Mouse (Mus musculus): ENCODE measurements at regions not wholly inside any gene's neighbourhood (a gene's known extent, or its start where the extent isn't known, plus 50 kb on each side); places are given as distances from the start of the nearest gene placed in this dataset.
"Not testable (repeated sequence)": the region's sequence is repeated elsewhere in the genome, so short reads cannot be mapped to it uniquely, and the experiment has no call there.

GRCm38 (mm10) chr14:54021443-54021842 lies 232.5 kb downstream of the Dad1 start:
- no peak for DNase-seq (ENCODE audit: extremely low read depth, insufficient read length, low spot score)

DNA sequence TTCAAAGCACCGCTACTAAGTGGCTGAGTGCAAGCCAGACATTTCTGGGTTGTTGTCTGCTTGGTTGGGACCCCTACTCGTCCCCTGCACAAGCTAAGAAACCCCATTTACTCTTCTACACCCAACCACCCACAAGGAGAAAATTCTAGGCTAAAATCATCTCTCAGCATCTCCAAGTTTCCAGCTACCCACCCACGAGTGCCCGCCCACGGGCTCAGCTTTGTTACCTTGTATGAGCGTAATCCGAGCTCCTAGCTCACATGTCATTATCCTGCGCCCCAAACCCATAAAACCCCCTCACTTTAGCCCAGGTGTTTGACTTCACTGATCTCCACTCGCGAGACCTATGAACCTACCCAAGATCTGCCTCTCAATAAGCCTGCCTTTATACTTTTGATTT lies 239.3 kb downstream of the Dad1 start:
- no peak for DNase-seq (ENCODE audit: extremely low read depth, insufficient read length, low spot score)

- DNase-seq (ENCODE audit: extremely low read depth, insufficient read length, low spot score) = no peak
Measured at GRCm38 (mm10) chr14:54002083-54002482, 251.8 kb downstream of the Dad1 start.

GRCm38 (mm10) chr14:54000527-54000926 lies 253.4 kb downstream of the Dad1 start:
- no peak for DNase-seq (ENCODE audit: extremely low read depth, insufficient read length, low spot score)

- no peak for DNase-seq (ENCODE audit: extremely low read depth, insufficient read length, low spot score)
Measured at GRCm38 (mm10) chr14:53993427-53993826, 260.5 kb downstream of the Dad1 start.

GRCm38 (mm10) chr14:53992712-53993286 lies 261.1 kb downstream of the Dad1 start:
- no peak for DNase-seq (ENCODE audit: extremely low read depth, insufficient read length, low spot score)

GRCm38 (mm10) chr14:53991390-53991789 lies 262.5 kb downstream of the Dad1 start:
- DNase-seq (ENCODE audit: extremely low read depth, insufficient read length, low spot score) = no peak

- no peak for DNase-seq (ENCODE audit: extremely low read depth, insufficient read length, low spot score)
Measured at GRCm38 (mm10) chr14:53980771-53981170, 273.1 kb downstream of the Dad1 start.

DNA sequence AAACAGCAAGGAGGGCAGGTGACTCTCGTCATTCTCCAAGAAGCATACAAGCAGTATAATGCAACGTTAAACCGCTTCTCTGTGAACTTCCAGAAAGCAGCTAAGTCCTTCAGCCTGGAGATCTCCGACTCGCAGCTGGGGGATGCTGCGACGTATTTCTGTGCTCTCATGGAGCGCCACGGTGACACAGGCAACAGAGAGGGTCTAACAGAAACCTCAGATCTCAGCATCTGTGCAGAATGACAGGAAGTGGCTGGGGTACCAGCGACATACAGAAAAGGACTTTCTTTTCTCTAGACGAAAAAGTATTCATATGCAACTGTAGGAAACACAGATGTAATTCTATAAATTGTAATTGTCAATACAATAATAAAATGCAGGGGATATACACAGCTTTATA lies 292.5 kb downstream of the Dad1 start:
- not testable (repeated sequence) for DNase-seq (ENCODE audit: extremely low read depth, insufficient read length, low spot score)

- no peak for DNase-seq (ENCODE audit: extremely low read depth, insufficient read length, low spot score)
Measured at GRCm38 (mm10) chr14:53960779-53961178, 293.1 kb downstream of the Dad1 start.

DNA sequence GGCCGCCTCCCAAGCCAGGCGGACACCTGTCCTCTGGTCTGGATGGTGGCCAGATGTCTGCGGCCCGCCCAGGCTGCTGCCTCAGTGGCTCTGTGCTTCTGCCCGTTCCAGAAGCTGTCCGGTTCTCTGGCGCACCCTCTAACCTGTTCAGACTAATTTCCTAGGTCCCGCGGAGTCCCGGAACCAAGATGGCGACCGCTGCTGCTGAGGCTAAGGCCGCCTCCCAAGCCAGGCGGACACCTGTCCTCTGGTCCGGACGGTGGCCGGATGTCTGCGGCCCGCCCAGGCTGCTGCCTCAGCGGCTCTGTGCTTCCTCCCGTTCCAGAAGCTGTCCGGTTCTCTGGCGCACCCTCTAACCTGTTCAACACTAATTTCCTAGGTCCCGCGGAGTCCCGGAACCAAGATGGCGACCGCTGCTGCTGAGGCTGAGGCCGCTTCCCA lies 318.1 kb downstream of the Dad1 start:
- not testable (repeated sequence) for DNase-seq (ENCODE audit: extremely low read depth, insufficient read length, low spot score)

DNA sequence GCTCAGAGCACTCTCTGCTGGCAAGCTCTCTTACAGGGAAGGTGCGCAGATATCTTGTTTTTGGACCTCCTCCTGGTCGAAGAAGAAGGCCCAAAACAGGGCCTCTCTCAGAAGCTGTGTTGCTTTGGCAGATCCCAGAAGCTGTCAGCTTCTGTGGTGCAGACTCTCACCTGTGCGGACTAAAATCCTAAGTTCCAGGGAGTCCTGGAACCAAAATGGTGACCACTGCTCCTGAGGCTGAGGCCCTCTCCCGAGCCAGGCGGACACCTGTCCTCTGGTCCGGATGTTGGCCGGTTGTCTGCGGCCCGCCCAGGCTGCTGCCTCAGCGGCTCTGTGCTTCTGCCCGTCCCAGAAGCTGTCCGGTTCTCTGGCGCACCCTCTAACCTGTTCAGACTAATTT lies 318.6 kb downstream of the Dad1 start:
- DNase-seq (ENCODE audit: extremely low read depth, insufficient read length, low spot score) = not testable (repeated sequence)

GRCm38 (mm10) chr14:53910871-53911270 lies 343.0 kb downstream of the Dad1 start:
- no peak for DNase-seq (ENCODE audit: extremely low read depth, insufficient read length, low spot score)

GRCm38 (mm10) chr14:53904578-53904977 lies 349.3 kb downstream of the Dad1 start:
- DNase-seq (ENCODE audit: extremely low read depth, insufficient read length, low spot score) = no peak

DNA sequence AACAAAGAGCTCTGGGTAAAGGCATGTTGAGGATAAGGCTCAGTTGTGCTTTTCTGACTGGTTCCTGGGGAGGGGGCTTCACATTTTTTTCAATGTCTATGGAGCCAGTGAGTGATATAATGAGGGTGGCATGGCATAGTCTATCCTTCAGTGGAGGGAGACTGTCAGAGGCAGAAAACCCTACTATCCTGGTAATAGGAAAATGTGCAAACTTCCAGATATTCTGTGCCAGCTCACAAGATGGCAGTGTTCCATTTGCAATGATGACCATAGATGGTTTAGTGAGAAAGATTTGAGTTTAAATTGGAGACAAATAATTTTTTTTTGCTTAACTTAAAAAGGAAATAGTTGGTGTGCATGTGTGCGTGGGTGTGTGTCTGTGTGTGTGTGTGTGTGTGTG lies 352.8 kb downstream of the Dad1 start:
- no peak for DNase-seq (ENCODE audit: extremely low read depth, insufficient read length, low spot score)

- no peak for DNase-seq (ENCODE audit: extremely low read depth, insufficient read length, low spot score)
Measured at GRCm38 (mm10) chr14:53881304-53881703, 372.6 kb downstream of the Dad1 start.

GRCm38 (mm10) chr14:53876581-53876980 lies 377.3 kb downstream of the Dad1 start:
- no peak for DNase-seq (ENCODE audit: extremely low read depth, insufficient read length, low spot score)

DNA sequence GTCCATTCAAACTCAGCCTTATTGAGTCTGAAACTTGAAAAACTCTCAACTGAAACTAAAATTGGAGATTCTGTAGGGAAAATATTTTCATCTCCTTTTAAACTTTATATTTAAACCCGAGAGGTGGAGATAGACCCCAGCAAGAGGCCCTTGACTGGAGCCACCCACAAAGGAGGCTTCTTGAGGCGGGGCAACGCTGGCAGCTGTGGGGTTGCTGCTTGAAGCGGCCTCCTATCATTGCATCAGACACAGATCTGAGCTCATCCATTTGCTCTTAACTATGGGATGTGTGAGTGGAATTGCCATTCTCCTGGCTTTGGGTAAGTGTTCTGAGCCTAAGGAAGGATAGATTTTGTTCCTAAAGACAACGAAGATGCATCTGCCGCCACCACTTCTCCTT lies 378.2 kb downstream of the Dad1 start:
- no peak for DNase-seq (ENCODE audit: extremely low read depth, insufficient read length, low spot score)

DNA sequence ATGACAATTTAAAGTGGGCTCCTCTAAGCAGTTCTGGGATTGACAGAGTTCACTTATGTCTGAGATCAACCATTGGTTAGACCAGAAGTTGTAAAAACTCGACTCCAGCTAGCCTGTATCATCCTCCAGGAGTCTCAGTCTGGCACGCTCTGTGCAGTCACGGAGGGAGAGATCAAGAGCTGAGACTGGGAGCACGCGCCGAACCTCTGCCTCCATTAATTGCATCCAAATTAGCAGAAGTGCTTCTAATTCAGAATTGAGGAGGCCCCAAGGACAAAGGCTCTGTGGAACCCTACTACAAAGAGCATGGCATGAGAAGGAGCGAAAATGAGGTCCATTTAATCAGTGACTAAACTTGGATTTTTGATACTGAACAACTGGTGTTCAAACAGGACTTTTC lies 406.9 kb downstream of the Dad1 start:
- DNase-seq (ENCODE audit: extremely low read depth, insufficient read length, low spot score) = no peak

DNA sequence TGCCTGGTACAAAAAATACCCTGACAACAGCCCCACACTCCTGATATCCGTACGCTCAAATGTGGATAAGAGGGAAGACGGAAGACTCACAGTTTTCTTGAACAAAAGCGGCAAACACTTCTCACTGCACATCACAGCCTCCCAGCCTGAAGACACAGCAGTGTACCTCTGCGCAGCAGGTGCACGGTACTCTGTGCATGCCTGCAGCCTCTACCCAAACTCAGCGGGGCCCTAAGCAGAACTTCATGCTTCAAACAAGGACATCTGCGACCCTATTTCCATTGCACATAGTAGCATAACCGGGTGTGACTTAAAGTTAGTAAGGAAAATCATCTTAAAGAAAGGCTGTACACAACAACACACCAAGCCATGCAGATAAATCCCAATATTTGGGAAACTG lies 408.3 kb downstream of the Dad1 start:
- DNase-seq (ENCODE audit: extremely low read depth, insufficient read length, low spot score) = no peak

DNA sequence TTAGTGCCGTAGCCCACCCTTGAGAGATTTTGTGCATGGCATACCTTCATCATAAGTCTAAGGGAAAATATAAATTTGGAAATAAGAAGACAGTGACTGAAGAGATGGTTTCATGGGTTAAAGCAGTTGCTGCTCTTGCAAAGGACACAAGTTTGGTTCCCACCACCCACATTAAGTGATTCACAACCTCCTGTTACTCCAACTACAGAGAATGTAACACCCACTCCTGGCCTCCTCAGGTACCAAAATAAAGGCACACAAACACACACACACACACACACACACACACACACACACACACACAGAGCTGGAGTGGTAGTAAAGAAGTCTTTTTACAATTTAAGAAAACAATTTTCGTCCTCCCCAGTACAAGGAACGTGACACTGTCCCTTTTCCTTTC lies 421.4 kb downstream of the Dad1 start:
- no peak for DNase-seq (ENCODE audit: extremely low read depth, insufficient read length, low spot score)

- no peak for DNase-seq (ENCODE audit: extremely low read depth, insufficient read length, low spot score)
Measured at GRCm38 (mm10) chr14:53831651-53832050, 422.3 kb downstream of the Dad1 start.

DNA sequence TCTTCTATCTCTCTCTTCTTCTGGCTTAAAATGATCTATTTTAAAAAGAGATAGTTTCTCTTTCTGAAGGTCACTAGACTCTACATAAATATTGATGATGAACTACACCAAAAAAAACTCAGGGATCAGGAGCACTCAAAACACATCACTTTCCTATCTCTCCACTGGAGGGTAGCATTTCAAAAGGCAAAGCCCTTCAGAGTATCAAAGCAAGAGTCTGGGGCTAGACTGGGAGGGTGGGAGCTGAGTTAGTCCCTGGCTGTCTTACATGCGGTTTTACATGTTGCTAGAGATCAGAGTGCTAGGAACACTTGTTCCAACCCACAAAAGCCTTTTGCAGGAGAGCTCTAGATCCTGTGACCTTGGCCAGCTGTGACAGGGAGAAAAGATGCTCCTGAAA lies 423.2 kb downstream of the Dad1 start:
- no peak for DNase-seq (ENCODE audit: extremely low read depth, insufficient read length, low spot score)

All from 3134 (cell line).